Mouse (Mus musculus) kidney, embryonic 14.5 days (tissue): Measurements from ENCODE around the gene 4933414I15Rik. TPM values are rescaled to one million over a fixed set of nuclear protein-coding genes. Genes with fewer than 3 reads are reported as not detected.
A peak's percentile ranks its signal among the peaks of the same experiment; 100 is the strongest.

ENCODE experiments used
- ATAC-seq: fragments of 200-750 bp; cut with Nextera tagmentation; 2 replicates; pipeline ENCODE4 v1.8.0; 2017; ENCODE audit warnings: moderate number of reproducible peaks, mild to moderate bottlenecking, moderate TSS enrichment, moderate library complexity; ENCODE audit not compliant: low FRiP score, low TSS enrichment
- H3K27ac ChIP-seq: fragments of 300-500 bp; sonication (generic); 2 replicates; pipeline ENCODE4 v1.5.1; 2014; ENCODE audit warnings: low read depth, mild to moderate bottlenecking, low read length, moderate library complexity, mixed read lengths
- H3K27me3 ChIP-seq: fragments of 300-500 bp; sonication (generic); 2 replicates; pipeline ENCODE4 v1.6.1; 2014; ENCODE audit warnings: mild to moderate bottlenecking, low read length; ENCODE audit not compliant: control insufficient read depth, insufficient read depth
- H3K36me3 ChIP-seq: fragments of 300-500 bp; sonication (generic); 2 replicates; pipeline ENCODE4 v1.6.1; 2014; ENCODE audit warnings: low read length, mixed read lengths; ENCODE audit not compliant: control insufficient read depth, insufficient read depth
- H3K4me1 ChIP-seq: fragments of 300-500 bp; sonication (generic); 2 replicates; pipeline ENCODE4 v1.6.1; 2014; ENCODE audit warnings: low read length, mixed read lengths; ENCODE audit not compliant: control insufficient read depth, insufficient read depth
- H3K4me2 ChIP-seq: fragments of 300-500 bp; sonication (generic); replicated peaks from 2 replicates; pipeline ENCODE4 v1.6.1; 2014; ENCODE audit warnings: low read depth, mild to moderate bottlenecking, low read length
- H3K4me3 ChIP-seq: fragments of 300-500 bp; sonication (generic); 2 replicates; pipeline ENCODE4 v1.5.1; 2014; ENCODE audit warnings: mild to moderate bottlenecking, low read length
- H3K9ac ChIP-seq: fragments of 300-500 bp; sonication (generic); 2 replicates; pipeline ENCODE4 v1.6.1; 2014; ENCODE audit warnings: low read depth, mild to moderate bottlenecking, low read length, moderate library complexity
- H3K9me3 ChIP-seq: fragments of 300-500 bp; sonication (generic); 2 replicates; pipeline ENCODE4 v1.6.1; 2016; ENCODE audit warnings: low read length; ENCODE audit not compliant: control insufficient read depth
- WGBS: fragments of 180-500 bp; shearing (Covaris S2); extraction: QIAGEN DNeasy Blood & Tissue Kit; methylation state at CpG from one replicate; pipeline ENCODE4 v1.1.7; 2014; 5-methylcytosine and 5-hydroxymethylcytosine counted together
- polyA plus RNA-seq: library from polyadenylated mRNA; unstranded; fragments of >200 nt; fragmentation: Nextera tagmentation; extraction: Ambion mirVana; gene quantifications from 2 replicates; pipeline ENCODE4 v1.2.1, GENCODE M21; 2014

4933414I15Rik gene
- polyA plus RNA-seq, 1 experiment from 2014 or later: not detected

GRCm38 (mm10) chr11:50938435-50938834, 5.1 kb downstream of the 4933414I15Rik start:
- WGBS: 79% methylated on average over 8 of the region's 8 CpGs
- no peak overlapping the region for H3K9ac ChIP-seq
- no peak for ATAC-seq
- no peak overlapping the region for H3K4me2 ChIP-seq
- H3K4me1 ChIP-seq: 0 out of 2 replicates have a peak, but pooled peaks cover 3% of the 10 kb centered on the region
- H3K27ac ChIP-seq: no peak overlapping the region
- no peaks in the 10 kb centered on the region for H3K36me3 ChIP-seq
- no peak overlapping the region for H3K4me3 ChIP-seq
- no peaks in the 10 kb centered on the region for H3K9me3 ChIP-seq
- no peaks in the 10 kb centered on the region for H3K27me3 ChIP-seq

DNA sequence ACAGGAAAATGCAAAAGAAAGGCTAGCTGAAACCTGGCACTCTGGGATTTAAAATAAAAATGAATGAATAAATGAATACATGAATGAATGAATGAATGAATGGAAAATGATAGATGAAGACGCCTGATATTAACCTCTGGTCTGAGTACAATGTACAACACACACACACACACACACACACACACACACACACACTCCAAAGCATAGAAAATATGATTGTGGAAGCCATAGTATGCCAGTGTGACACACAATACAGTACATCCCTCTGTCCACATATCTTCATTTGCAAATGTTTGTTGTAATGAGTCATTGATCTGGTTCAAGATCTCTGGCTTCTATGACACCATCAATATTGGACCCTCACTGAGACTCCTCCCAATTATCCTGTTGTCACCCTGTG, 11.5 kb downstream of the 4933414I15Rik start:
- Histone ChIP-seq H3K4me1 (no peaks in the 10 kb centered on the region), H3K27me3 (no peaks in the 10 kb centered on the region), H3K4me3 (peak overlapping the region; percentile 63; the same call in 1 of the 2 replicates), H3K27ac (no peak overlapping the region), H3K9me3 (no peaks in the 10 kb centered on the region), H3K36me3 (no peaks in the 10 kb centered on the region), H3K9ac (no peak overlapping the region), H3K4me2 (peak overlapping the region; percentile 96; the same call in 1 of the 2 replicates)
- 92% methylated on average over 1 of the region's 1 CpGs for WGBS
- ATAC-seq: no peak

GRCm38 (mm10) chr11:50931451-50931866, 12.1 kb downstream of the 4933414I15Rik start, which contains the start of gene Zfp354b:
Gene Zfp354b, minus strand, starts transcription at chr11:50931633.
- peak; percentile 95 for ATAC-seq
- peak within 1 kb of the TSS; percentile 63 for H3K4me3 ChIP-seq
- no peaks in the 10 kb centered on the region for H3K4me1 ChIP-seq
- peak within 1 kb of the TSS; percentile 96 for H3K4me2 ChIP-seq
- H3K27ac ChIP-seq: no peak within 1 kb of the TSS
- H3K36me3 ChIP-seq: no peaks in the 10 kb centered on the region
- no peaks in the 10 kb centered on the region for H3K9me3 ChIP-seq
- 2% methylated on average over 18 of the region's 18 CpGs for WGBS
- H3K27me3 ChIP-seq: no peaks in the 10 kb centered on the region
- H3K9ac ChIP-seq: peak within 1 kb of the TSS; percentile 65

GRCm38 (mm10) chr11:50931021-50931420, 12.5 kb downstream of the 4933414I15Rik start:
- H3K9me3 ChIP-seq: no peaks in the 10 kb centered on the region
- H3K27me3 ChIP-seq: no peaks in the 10 kb centered on the region
- H3K4me3 ChIP-seq: peak overlapping the region; percentile 63
- no peaks in the 10 kb centered on the region for H3K36me3 ChIP-seq
- 1% methylated on average over 16 of the region's 16 CpGs for WGBS
- H3K9ac ChIP-seq: peak overlapping the region; percentile 65
- peak overlapping the region; percentile 96 for H3K4me2 ChIP-seq
- no peaks in the 10 kb centered on the region for H3K4me1 ChIP-seq
- no peak overlapping the region for H3K27ac ChIP-seq
- ATAC-seq: peak; percentile 63

GRCm38 (mm10) chr11:50930469-50931014, 13.0 kb downstream of the 4933414I15Rik start:
- peak overlapping the region; percentile 96 for H3K4me2 ChIP-seq
- 18% methylated on average over 14 of the region's 14 CpGs for WGBS
- H3K9ac ChIP-seq: peak overlapping the region; percentile 65; the same call in 1 of the 2 replicates
- no peaks in the 10 kb centered on the region for H3K27me3 ChIP-seq
- H3K4me3 ChIP-seq: peak overlapping the region; percentile 63
- no peaks in the 10 kb centered on the region for H3K4me1 ChIP-seq
- H3K27ac ChIP-seq: no peak overlapping the region
- H3K9me3 ChIP-seq: no peaks in the 10 kb centered on the region
- no peak for ATAC-seq
- no peaks in the 10 kb centered on the region for H3K36me3 ChIP-seq

GRCm38 (mm10) chr11:50915671-50916320, 27.8 kb downstream of the 4933414I15Rik start, which contains the start of gene Zfp2:
Gene Zfp2, minus strand, starts transcription at chr11:50916165.
- Histone ChIP-seq H3K27ac (peak within 1 kb of the TSS; percentile 79; the same call in 1 of the 2 replicates), H3K4me2 (peak within 1 kb of the TSS; percentile 40), H3K4me1 (no peaks in the 10 kb centered on the region), H3K9me3 (0 out of 2 replicates have a peak, but pooled peaks cover 2% of the 10 kb centered on the region), H3K9ac (peak within 1 kb of the TSS; percentile 78), H3K36me3 (peaks cover 14% of the 10 kb centered on the region), H3K27me3 (no peaks in the 10 kb centered on the region), H3K4me3 (peak within 1 kb of the TSS; percentile 86)
- under 1% methylated on average over 42 of the region's 47 CpGs for WGBS
- peak; percentile 96 for ATAC-seq

DNA sequence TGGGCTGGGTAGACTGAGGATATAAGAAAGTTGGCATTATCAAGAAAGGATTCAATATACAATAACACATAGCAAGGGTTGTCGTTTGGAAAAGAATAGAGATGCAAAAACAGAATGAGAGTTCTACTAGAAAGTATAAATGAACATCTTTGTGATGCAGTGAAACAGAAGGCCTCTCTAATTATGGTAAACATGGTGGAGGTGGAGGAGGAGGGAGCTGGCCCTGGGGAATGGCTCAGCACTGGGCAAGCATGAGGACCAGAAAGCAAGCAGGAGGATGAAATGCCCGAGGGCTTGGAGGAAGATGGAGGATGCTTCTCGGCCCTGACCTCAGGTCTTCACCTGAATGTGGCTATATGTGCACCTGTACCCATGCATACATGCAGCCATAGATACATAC, 29.1 kb downstream of the 4933414I15Rik start:
- Histone ChIP-seq H3K27ac (no peak overlapping the region), H3K4me1 (no peaks in the 10 kb centered on the region), H3K4me2 (no peak overlapping the region), H3K9ac (no peak overlapping the region), H3K27me3 (no peaks in the 10 kb centered on the region), H3K9me3 (0 out of 2 replicates have a peak, but pooled peaks cover 2% of the 10 kb centered on the region), H3K36me3 (peaks cover 26% of the 10 kb centered on the region), H3K4me3 (no peak overlapping the region)
- no peak for ATAC-seq
- 90% methylated on average over 3 of the region's 3 CpGs for WGBS

DNA sequence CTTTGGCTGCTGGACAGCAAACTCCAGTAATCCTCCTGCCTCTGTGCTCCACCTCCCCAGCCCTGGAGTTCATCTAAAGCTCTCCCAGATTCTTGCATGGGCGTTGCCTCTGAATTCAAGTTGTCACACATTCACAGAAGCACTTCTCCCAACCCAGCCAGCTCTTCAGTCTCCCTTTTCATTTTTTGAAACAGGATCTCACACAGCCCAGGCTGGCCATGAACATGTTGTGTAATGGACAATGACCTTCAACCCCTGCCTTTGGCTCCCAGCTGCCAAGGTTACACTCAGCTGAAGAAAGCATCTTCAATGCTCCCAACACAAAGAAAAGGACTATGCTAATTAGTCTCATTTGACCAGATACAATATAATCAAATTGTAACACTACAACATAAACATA, 30.3 kb downstream of the 4933414I15Rik start:
- no peak overlapping the region for H3K9ac ChIP-seq
- H3K36me3 ChIP-seq: peaks cover 34% of the 10 kb centered on the region
- H3K4me1 ChIP-seq: no peaks in the 10 kb centered on the region
- no peak for ATAC-seq
- no peak overlapping the region for H3K4me2 ChIP-seq
- no peak overlapping the region for H3K4me3 ChIP-seq
- no peak overlapping the region for H3K27ac ChIP-seq
- 0 out of 2 replicates have a peak, but pooled peaks cover 2% of the 10 kb centered on the region for H3K9me3 ChIP-seq
- 95% methylated on average over 1 of the region's 1 CpGs for WGBS
- no peaks in the 10 kb centered on the region for H3K27me3 ChIP-seq

DNA sequence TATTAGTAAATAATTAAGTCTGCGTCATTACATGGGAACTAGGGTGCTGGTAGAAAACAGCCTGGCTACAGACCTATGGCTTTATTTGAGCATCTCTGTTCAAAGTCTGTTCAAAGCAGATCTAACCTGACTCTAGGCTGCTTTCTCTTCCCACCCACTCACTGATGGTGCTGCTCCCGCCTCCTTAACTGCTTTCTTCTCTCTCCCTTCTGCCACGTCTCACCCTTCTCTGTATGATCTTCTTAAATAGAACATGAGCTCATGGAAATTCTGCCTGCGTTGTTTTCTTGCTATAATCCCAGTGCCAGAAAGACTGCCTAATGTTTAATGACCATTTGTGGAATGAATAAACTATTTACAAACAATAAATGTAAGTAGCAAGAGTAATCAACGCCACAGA, 35.4 kb downstream of the 4933414I15Rik start:
- H3K9ac ChIP-seq: no peak overlapping the region
- H3K36me3 ChIP-seq: peaks cover 79% of the 10 kb centered on the region
- peaks cover 24% of the 10 kb centered on the region for H3K9me3 ChIP-seq
- no peak overlapping the region for H3K4me2 ChIP-seq
- no peaks in the 10 kb centered on the region for H3K4me1 ChIP-seq
- WGBS: 92% methylated on average over 5 of the region's 5 CpGs
- no peaks in the 10 kb centered on the region for H3K27me3 ChIP-seq
- no peak overlapping the region for H3K27ac ChIP-seq
- no peak for ATAC-seq
- H3K4me3 ChIP-seq: no peak overlapping the region
